Mouse (Mus musculus): ENCODE measurements around the gene Rsl1. TPM values are rescaled to one million over a fixed set of nuclear protein-coding genes. Genes with fewer than 3 reads are reported as not detected.
"Not testable (repeated sequence)": the region's sequence is repeated elsewhere in the genome, so short reads cannot be mapped to it uniquely, and the experiment has no call there.

The Rsl1 gene
- 3.6 and 4.0 TPM in 2 replicates for polyA plus RNA-seq (2014; fragmentation: Nextera tagmentation; extraction: Ambion mirVana)

GRCm38 (mm10) chr13:67172991-67173722 lies at the start of gene Rsl1:
Rsl1 (plus strand) TSS chr13:67173182.
- Histone ChIP-seq H3K4me2 (peak within 1 kb of the TSS; percentile 64), H3K9ac (ENCODE audit: low read depth, low read length) (peak within 1 kb of the TSS; percentile 61), H3K4me3 (ENCODE audit: low read depth, low read length) (peak within 1 kb of the TSS; percentile 51)
- not testable (repeated sequence) for H3K4me1 ChIP-seq (ENCODE audit: control insufficient read depth, insufficient read depth, low read length); H3K9me3 ChIP-seq (replicated peaks; ENCODE audit: control insufficient read depth, low read length); H3K27me3 ChIP-seq (ENCODE audit: control insufficient read depth, insufficient read depth, low read length); H3K27ac ChIP-seq (ENCODE audit: low read depth, low read length); H3K36me3 ChIP-seq (ENCODE audit: control insufficient read depth, insufficient read depth, low read length)
- peak; percentile 94 for ATAC-seq (replicated peaks; ENCODE audit: insufficient number of reproducible peaks, low FRiP score, low TSS enrichment)
- 1% methylated on average over 16 of the region's 17 CpGs for WGBS (ENCODE audit: insufficient replicate concordance)

GRCm38 (mm10) chr13:67124460-67124859 lies 48.5 kb upstream of the Rsl1 start:
- Histone ChIP-seq H3K27me3 (ENCODE audit: control insufficient read depth, insufficient read depth, low read length) (no peaks in the 10 kb centered on the region), H3K9ac (ENCODE audit: low read depth, low read length) (no peak overlapping the region), H3K4me3 (ENCODE audit: low read depth, low read length) (no peak overlapping the region), H3K4me1 (ENCODE audit: control insufficient read depth, insufficient read depth, low read length) (no peaks in the 10 kb centered on the region), H3K36me3 (ENCODE audit: control insufficient read depth, insufficient read depth, low read length) (no peaks in the 10 kb centered on the region), H3K9me3 (replicated peaks; ENCODE audit: control insufficient read depth, low read length) (no peaks in the 10 kb centered on the region), H3K4me2 (no peak overlapping the region), H3K27ac (ENCODE audit: low read depth, low read length) (no peak overlapping the region)
- 82% methylated on average over 1 of the region's 1 CpGs for WGBS (ENCODE audit: insufficient replicate concordance)
- ATAC-seq (replicated peaks; ENCODE audit: insufficient number of reproducible peaks, low FRiP score, low TSS enrichment), result no peak

- H3K36me3 ChIP-seq (ENCODE audit: control insufficient read depth, insufficient read depth, low read length); H3K27ac ChIP-seq (ENCODE audit: low read depth, low read length); ATAC-seq (replicated peaks; ENCODE audit: insufficient number of reproducible peaks, low FRiP score, low TSS enrichment); H3K27me3 ChIP-seq (ENCODE audit: control insufficient read depth, insufficient read depth, low read length); H3K9ac ChIP-seq (ENCODE audit: low read depth, low read length); H3K9me3 ChIP-seq (replicated peaks; ENCODE audit: control insufficient read depth, low read length); H3K4me1 ChIP-seq (ENCODE audit: control insufficient read depth, insufficient read depth, low read length): not testable (repeated sequence)
- 70% methylated on average over 10 of the region's 10 CpGs for WGBS (ENCODE audit: insufficient replicate concordance)
- peak overlapping the region; percentile 75; the same call in 1 of the 2 replicates for H3K4me3 ChIP-seq (ENCODE audit: low read depth, low read length)
- peak overlapping the region; percentile 77 for H3K4me2 ChIP-seq
These were observed 45.5 kb upstream of the Rsl1 start for GRCm38 (mm10) chr13:67127507-67127906.

GRCm38 (mm10) chr13:67128038-67128721 lies 44.8 kb upstream of the Rsl1 start:
- WGBS (ENCODE audit: insufficient replicate concordance), result 2% methylated on average over 18 of the region's 18 CpGs
- no peak overlapping the region for H3K27ac ChIP-seq (ENCODE audit: low read depth, low read length)
- no peaks in the 10 kb centered on the region for H3K4me1 ChIP-seq (ENCODE audit: control insufficient read depth, insufficient read depth, low read length)
- H3K36me3 ChIP-seq (ENCODE audit: control insufficient read depth, insufficient read depth, low read length), result no peaks in the 10 kb centered on the region
- H3K9me3 ChIP-seq (replicated peaks; ENCODE audit: control insufficient read depth, low read length), result no peaks in the 10 kb centered on the region
- peak; percentile 88 for ATAC-seq (replicated peaks; ENCODE audit: insufficient number of reproducible peaks, low FRiP score, low TSS enrichment)
- H3K4me2 ChIP-seq, result peak overlapping the region; percentile 77
- H3K27me3 ChIP-seq (ENCODE audit: control insufficient read depth, insufficient read depth, low read length), result no peaks in the 10 kb centered on the region
- peak overlapping the region; percentile 75 for H3K4me3 ChIP-seq (ENCODE audit: low read depth, low read length)
- H3K9ac ChIP-seq (ENCODE audit: low read depth, low read length), result peak overlapping the region; percentile 85

GRCm38 (mm10) chr13:67166122-67166521 lies 6.9 kb upstream of the Rsl1 start:
- not testable (repeated sequence) for H3K9me3 ChIP-seq (replicated peaks; ENCODE audit: control insufficient read depth, low read length); H3K9ac ChIP-seq (ENCODE audit: low read depth, low read length); H3K36me3 ChIP-seq (ENCODE audit: control insufficient read depth, insufficient read depth, low read length); H3K4me3 ChIP-seq (ENCODE audit: low read depth, low read length); H3K27me3 ChIP-seq (ENCODE audit: control insufficient read depth, insufficient read depth, low read length); H3K27ac ChIP-seq (ENCODE audit: low read depth, low read length); ATAC-seq (replicated peaks; ENCODE audit: insufficient number of reproducible peaks, low FRiP score, low TSS enrichment); H3K4me1 ChIP-seq (ENCODE audit: control insufficient read depth, insufficient read depth, low read length); H3K4me2 ChIP-seq
- 59% methylated on average over 4 of the region's 4 CpGs for WGBS (ENCODE audit: insufficient replicate concordance)

GRCm38 (mm10) chr13:67173723-67174055 lies 707 bp downstream of the Rsl1 start:
- 22% methylated on average over 5 of the region's 5 CpGs for WGBS (ENCODE audit: insufficient replicate concordance)
- Histone ChIP-seq H3K36me3 (ENCODE audit: control insufficient read depth, insufficient read depth, low read length) (no peaks in the 10 kb centered on the region), H3K4me2 (peak overlapping the region; percentile 64), H3K27me3 (ENCODE audit: control insufficient read depth, insufficient read depth, low read length) (no peaks in the 10 kb centered on the region), H3K9ac (ENCODE audit: low read depth, low read length) (peak overlapping the region; percentile 61; the same call in 1 of the 2 replicates), H3K4me1 (ENCODE audit: control insufficient read depth, insufficient read depth, low read length) (no peaks in the 10 kb centered on the region), H3K4me3 (ENCODE audit: low read depth, low read length) (peak overlapping the region; percentile 51), H3K27ac (ENCODE audit: low read depth, low read length) (no peak overlapping the region), H3K9me3 (replicated peaks; ENCODE audit: control insufficient read depth, low read length) (no peaks in the 10 kb centered on the region)
- ATAC-seq (replicated peaks; ENCODE audit: insufficient number of reproducible peaks, low FRiP score, low TSS enrichment), result no peak; the same call in 1 of the 2 replicates

- H3K4me2 ChIP-seq, result peak within 1 kb of the TSS; percentile 74
- ATAC-seq (replicated peaks; ENCODE audit: insufficient number of reproducible peaks, low FRiP score, low TSS enrichment), result peak; percentile 74
- WGBS (ENCODE audit: insufficient replicate concordance), result 4% methylated on average over 13 of the region's 13 CpGs
These were observed 21.4 kb downstream of the Rsl1 start, which contains the start of gene Zfp455 for GRCm38 (mm10) chr13:67194340-67194894. Zfp455 (plus strand) TSS chr13:67194506.

GRCm38 (mm10) chr13:67201656-67202055 lies 28.7 kb downstream of the Rsl1 start:
- no peaks in the 10 kb centered on the region for H3K4me1 ChIP-seq (ENCODE audit: control insufficient read depth, insufficient read depth, low read length)
- H3K27me3 ChIP-seq (ENCODE audit: control insufficient read depth, insufficient read depth, low read length), result no peaks in the 10 kb centered on the region
- no peaks in the 10 kb centered on the region for H3K9me3 ChIP-seq (replicated peaks; ENCODE audit: control insufficient read depth, low read length)
- no peak overlapping the region for H3K4me2 ChIP-seq
- no peak overlapping the region for H3K4me3 ChIP-seq (ENCODE audit: low read depth, low read length)
- 63% methylated on average over 3 of the region's 3 CpGs for WGBS (ENCODE audit: insufficient replicate concordance)
- H3K36me3 ChIP-seq (ENCODE audit: control insufficient read depth, insufficient read depth, low read length), result no peaks in the 10 kb centered on the region
- H3K9ac ChIP-seq (ENCODE audit: low read depth, low read length), result no peak overlapping the region
- no peak for ATAC-seq (replicated peaks; ENCODE audit: insufficient number of reproducible peaks, low FRiP score, low TSS enrichment)
- H3K27ac ChIP-seq (ENCODE audit: low read depth, low read length), result no peak overlapping the region

More at GRCm38 (mm10) chr13:67194340-67194894, 21.4 kb downstream of the Rsl1 start, which contains the start of gene Zfp455:
- no peaks in the 10 kb centered on the region for H3K9me3 ChIP-seq (replicated peaks; ENCODE audit: control insufficient read depth, low read length)
- H3K9ac ChIP-seq (ENCODE audit: low read depth, low read length), result peak within 1 kb of the TSS; percentile 79
- H3K27me3 ChIP-seq (ENCODE audit: control insufficient read depth, insufficient read depth, low read length), result no peaks in the 10 kb centered on the region
- peak within 1 kb of the TSS; percentile 74 for H3K4me3 ChIP-seq (ENCODE audit: low read depth, low read length)
- no peak within 1 kb of the TSS for H3K27ac ChIP-seq (ENCODE audit: low read depth, low read length)
- H3K4me1 ChIP-seq (ENCODE audit: control insufficient read depth, insufficient read depth, low read length), result no peaks in the 10 kb centered on the region
- H3K36me3 ChIP-seq (ENCODE audit: control insufficient read depth, insufficient read depth, low read length), result no peaks in the 10 kb centered on the region

Data from heart, embryonic 11.5 days (tissue).